Mouse (Mus musculus): ENCODE results near the gene Gm11020. TPM values are rescaled to one million over a fixed set of nuclear protein-coding genes. Genes with fewer than 3 reads are reported as not detected.
A peak's percentile ranks its signal among the peaks of the same experiment; 100 is the strongest.

Gm11020 gene
- total and polyA plus RNA-seq, 3 experiments: not detected

GRCm38 (mm10) chr8:104337890-104338289 lies 16.5 kb downstream of the Gm11020 start:
- no peaks in the 10 kb centered on the region for H3K36me3 ChIP-seq (replicated peaks)
- H3K27me3 ChIP-seq (ENCODE audit: insufficient read depth, low read length): peaks cover 16% of the 10 kb centered on the region
- DNase-seq (ENCODE audit: low spot score): no peak
- TF ChIP-seq CTCF (IDR thresholded peaks at IDR 0.05; ENCODE audit: low read depth, low read length) (no peak), GATA1 (IDR thresholded peaks at IDR 0.05; ENCODE audit: borderline replicate concordance, low read length) (no peak), GATA2 (IDR thresholded peaks at IDR 0.05; ENCODE audit: borderline replicate concordance, low read depth, low read length) (no peak), TAL1 (conservative IDR thresholded peaks at IDR 0.05; ENCODE audit: low read depth, low read length) (no peak), POLR2AphosphoS5 (IDR thresholded peaks at IDR 0.05; ENCODE audit: insufficient replicate concordance, low read depth, low read length) (no peak)
- peaks cover 11% of the 10 kb centered on the region for H3K4me1 ChIP-seq (ENCODE audit: insufficient read depth, low read depth, low read length)
- H3K4me3 ChIP-seq (ENCODE audit: low read depth, low read length): no peak overlapping the region
- ATAC-seq (ENCODE audit: extremely low read depth, insufficient number of reproducible peaks, low FRiP score, poor library complexity, severe bottlenecking): no peak
- H3K9me3 ChIP-seq (replicated peaks): no peaks in the 10 kb centered on the region

DNA sequence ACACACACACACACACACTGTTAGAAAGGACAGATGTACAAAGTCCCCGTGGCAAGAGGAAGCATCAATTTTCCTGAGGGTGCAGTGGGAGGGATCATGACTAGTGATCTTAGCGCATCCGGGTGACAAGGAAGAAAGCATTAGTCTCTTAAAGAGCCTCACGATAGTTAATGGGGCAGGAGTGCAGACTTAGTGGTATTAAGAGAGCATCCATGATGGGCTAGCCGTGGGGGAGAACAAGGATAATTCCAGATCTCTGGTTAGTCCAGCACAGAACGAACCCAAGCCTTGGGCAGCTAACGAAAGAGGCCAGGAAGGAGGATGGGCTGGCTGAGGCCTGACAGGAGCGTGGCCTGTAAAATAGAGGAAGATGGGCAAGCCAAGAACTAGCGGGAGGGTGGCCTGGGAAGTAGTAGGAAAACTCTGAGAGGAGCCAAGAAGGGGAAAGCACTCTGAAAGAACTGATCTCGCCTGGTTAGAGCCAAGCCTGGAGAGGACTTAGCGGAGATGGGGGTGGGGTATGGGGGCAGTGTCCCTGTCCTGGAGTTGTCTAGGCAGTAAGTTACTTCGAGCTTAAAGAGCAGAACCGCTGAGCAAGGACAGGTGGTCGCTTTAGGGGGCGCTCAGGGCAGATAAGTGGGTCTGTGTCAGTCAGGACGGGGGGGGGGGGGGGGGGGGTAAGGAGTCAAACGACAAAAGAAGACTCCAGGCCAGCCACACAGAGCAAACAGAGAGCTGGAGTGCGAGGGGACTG lies 18.0 kb downstream of the Gm11020 start, which contains the start of gene Cmtm3:
Gene Cmtm3, plus strand, starts transcription at position 182 of the 754 bp plus-strand sequence.
- H3K27me3 ChIP-seq (ENCODE audit: insufficient read depth, low read length): peaks cover 18% of the 10 kb centered on the region
- peaks cover 11% of the 10 kb centered on the region for H3K4me1 ChIP-seq (ENCODE audit: insufficient read depth, low read depth, low read length)
- no peaks in the 10 kb centered on the region for H3K9me3 ChIP-seq (replicated peaks)
- ATAC-seq (ENCODE audit: extremely low read depth, insufficient number of reproducible peaks, low FRiP score, poor library complexity, severe bottlenecking): no peak
- DNase-seq (ENCODE audit: low spot score): no peak
- H3K4me3 ChIP-seq (ENCODE audit: low read depth, low read length): peak within 1 kb of the TSS; percentile 52
- no peak for TF ChIP-seq TAL1 (conservative IDR thresholded peaks at IDR 0.05; ENCODE audit: low read depth, low read length)
- no peak for TF ChIP-seq GATA2 (IDR thresholded peaks at IDR 0.05; ENCODE audit: borderline replicate concordance, low read depth, low read length)
- no peak for TF ChIP-seq POLR2AphosphoS5 (IDR thresholded peaks at IDR 0.05; ENCODE audit: insufficient replicate concordance, low read depth, low read length)
- no peak for TF ChIP-seq CTCF (IDR thresholded peaks at IDR 0.05; ENCODE audit: low read depth, low read length)
- TF ChIP-seq GATA1 (IDR thresholded peaks at IDR 0.05; ENCODE audit: borderline replicate concordance, low read length): no peak
- no peaks in the 10 kb centered on the region for H3K36me3 ChIP-seq (replicated peaks)

DNA sequence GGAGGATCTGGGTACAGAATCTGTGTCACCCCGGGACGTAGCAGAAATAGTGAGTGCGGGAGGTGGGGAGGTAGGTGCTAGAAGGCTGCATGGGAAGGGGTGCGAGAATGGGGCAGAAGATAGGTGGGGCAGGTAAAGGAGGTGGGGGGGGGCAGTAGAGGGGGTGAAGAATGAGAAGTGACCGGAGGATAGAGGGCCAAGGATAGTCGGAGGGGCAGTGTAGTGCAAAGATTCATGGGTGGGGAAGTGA lies 18.5 kb downstream of the Gm11020 start:
- H3K4me1 ChIP-seq (ENCODE audit: insufficient read depth, low read depth, low read length): peaks cover 11% of the 10 kb centered on the region
- peak overlapping the region; percentile 52; the same call in 1 of the 2 replicates for H3K4me3 ChIP-seq (ENCODE audit: low read depth, low read length)
- DNase-seq (ENCODE audit: low spot score) (no peak), ATAC-seq (ENCODE audit: extremely low read depth, insufficient number of reproducible peaks, low FRiP score, poor library complexity, severe bottlenecking) (no peak)
- no peaks in the 10 kb centered on the region for H3K36me3 ChIP-seq (replicated peaks)
- H3K9me3 ChIP-seq (replicated peaks): no peaks in the 10 kb centered on the region
- peaks cover 21% of the 10 kb centered on the region for H3K27me3 ChIP-seq (ENCODE audit: insufficient read depth, low read length)
- TF ChIP-seq TAL1 (conservative IDR thresholded peaks at IDR 0.05; ENCODE audit: low read depth, low read length) (no peak), GATA1 (IDR thresholded peaks at IDR 0.05; ENCODE audit: borderline replicate concordance, low read length) (no peak), GATA2 (IDR thresholded peaks at IDR 0.05; ENCODE audit: borderline replicate concordance, low read depth, low read length) (no peak), POLR2AphosphoS5 (IDR thresholded peaks at IDR 0.05; ENCODE audit: insufficient replicate concordance, low read depth, low read length) (no peak), CTCF (IDR thresholded peaks at IDR 0.05; ENCODE audit: low read depth, low read length) (no peak)

- Histone ChIP-seq H3K4me1 (ENCODE audit: insufficient read depth, low read depth, low read length) (peaks cover 11% of the 10 kb centered on the region), H3K4me3 (ENCODE audit: low read depth, low read length) (peak overlapping the region; percentile 52), H3K9me3 (replicated peaks) (no peaks in the 10 kb centered on the region), H3K36me3 (replicated peaks) (no peaks in the 10 kb centered on the region), H3K27me3 (ENCODE audit: insufficient read depth, low read length) (peaks cover 21% of the 10 kb centered on the region)
- DNase-seq (ENCODE audit: low spot score) (no peak), ATAC-seq (ENCODE audit: extremely low read depth, insufficient number of reproducible peaks, low FRiP score, poor library complexity, severe bottlenecking) (no peak)
- no peak for TF ChIP-seq POLR2AphosphoS5 (IDR thresholded peaks at IDR 0.05; ENCODE audit: insufficient replicate concordance, low read depth, low read length)
- TF ChIP-seq GATA2 (IDR thresholded peaks at IDR 0.05; ENCODE audit: borderline replicate concordance, low read depth, low read length): no peak
- TF ChIP-seq CTCF (IDR thresholded peaks at IDR 0.05; ENCODE audit: low read depth, low read length): no peak
- TF ChIP-seq GATA1 (IDR thresholded peaks at IDR 0.05; ENCODE audit: borderline replicate concordance, low read length): no peak
- TF ChIP-seq TAL1 (conservative IDR thresholded peaks at IDR 0.05; ENCODE audit: low read depth, low read length): no peak
These were observed 19.1 kb downstream of the Gm11020 start for GRCm38 (mm10) chr8:104340233-104341105.

- ATAC-seq (ENCODE audit: extremely low read depth, insufficient number of reproducible peaks, low FRiP score, poor library complexity, severe bottlenecking) (no peak), DNase-seq (ENCODE audit: low spot score) (no peak)
- H3K4me1 ChIP-seq (ENCODE audit: insufficient read depth, low read depth, low read length): peaks cover 11% of the 10 kb centered on the region
These were observed 19.8 kb downstream of the Gm11020 start for GRCm38 (mm10) chr8:104341106-104341561.

DNA sequence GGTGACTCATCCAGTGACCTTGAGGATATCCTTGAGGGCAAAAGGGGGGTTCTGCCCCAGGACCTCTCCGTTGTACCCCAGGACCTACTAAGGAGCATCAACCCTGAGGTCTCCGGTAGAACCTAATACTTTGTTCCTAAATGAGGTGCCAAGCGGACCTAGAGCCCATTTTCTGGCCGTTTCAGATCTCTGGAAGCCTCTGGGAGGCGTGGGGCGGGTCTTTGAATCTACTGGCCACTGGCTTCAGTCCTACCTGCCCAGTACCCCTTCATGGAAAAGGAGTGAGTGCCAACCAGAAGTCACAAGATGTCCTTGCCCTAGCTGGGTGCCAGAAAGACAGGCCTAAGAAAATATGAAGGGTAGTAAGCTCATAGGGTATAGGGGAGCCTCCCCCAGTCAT lies 20.3 kb downstream of the Gm11020 start:
- Histone ChIP-seq H3K27me3 (ENCODE audit: insufficient read depth, low read length) (peaks cover 21% of the 10 kb centered on the region), H3K36me3 (replicated peaks) (no peaks in the 10 kb centered on the region), H3K4me1 (ENCODE audit: insufficient read depth, low read depth, low read length) (peaks cover 11% of the 10 kb centered on the region), H3K9me3 (replicated peaks) (no peaks in the 10 kb centered on the region), H3K4me3 (ENCODE audit: low read depth, low read length) (no peak overlapping the region)
- TF ChIP-seq CTCF (IDR thresholded peaks at IDR 0.05; ENCODE audit: low read depth, low read length): no peak
- TF ChIP-seq POLR2AphosphoS5 (IDR thresholded peaks at IDR 0.05; ENCODE audit: insufficient replicate concordance, low read depth, low read length): no peak
- TF ChIP-seq GATA2 (IDR thresholded peaks at IDR 0.05; ENCODE audit: borderline replicate concordance, low read depth, low read length): no peak
- no peak for TF ChIP-seq TAL1 (conservative IDR thresholded peaks at IDR 0.05; ENCODE audit: low read depth, low read length)
- TF ChIP-seq GATA1 (IDR thresholded peaks at IDR 0.05; ENCODE audit: borderline replicate concordance, low read length): no peak
- DNase-seq (ENCODE audit: low spot score): no peak
- ATAC-seq (ENCODE audit: extremely low read depth, insufficient number of reproducible peaks, low FRiP score, poor library complexity, severe bottlenecking): no peak

More at GRCm38 (mm10) chr8:104341106-104341561, 19.8 kb downstream of the Gm11020 start:
- no peak for TF ChIP-seq GATA2 (IDR thresholded peaks at IDR 0.05; ENCODE audit: borderline replicate concordance, low read depth, low read length)
- H3K4me3 ChIP-seq (ENCODE audit: low read depth, low read length): peak overlapping the region; percentile 52; the same call in 1 of the 2 replicates
- H3K9me3 ChIP-seq (replicated peaks): no peaks in the 10 kb centered on the region
- peaks cover 21% of the 10 kb centered on the region for H3K27me3 ChIP-seq (ENCODE audit: insufficient read depth, low read length)
- H3K36me3 ChIP-seq (replicated peaks): no peaks in the 10 kb centered on the region
